Mouse (Mus musculus): Measurements from ENCODE around the gene Fktn.
"Not testable (repeated sequence)": the region's sequence is repeated elsewhere in the genome, so short reads cannot be mapped to it uniquely, and the experiment has no call there.

Fktn gene

GRCm38 (mm10) chr4:53713704-53714050 lies at the start of gene Fktn:
TSS of gene Fktn (plus strand) at chr4:53713998.
- DNase-seq (ENCODE audit: low read depth), result no peak

- DNase-seq (ENCODE audit: low read depth), result no peak
Observed at GRCm38 (mm10) chr4:53682092-53682491, 31.7 kb upstream of the Fktn start.

- DNase-seq (ENCODE audit: low read depth), result no peak
Observed at GRCm38 (mm10) chr4:53688965-53689364, 24.8 kb upstream of the Fktn start.

- DNase-seq (ENCODE audit: low read depth), result no peak
Observed at GRCm38 (mm10) chr4:53691418-53691817, 22.4 kb upstream of the Fktn start.

GRCm38 (mm10) chr4:53709166-53709565 lies 4.6 kb upstream of the Fktn start:
- not testable (repeated sequence) for DNase-seq (ENCODE audit: low read depth)

- DNase-seq (ENCODE audit: low read depth), result no peak
Observed at GRCm38 (mm10) chr4:53710021-53710420, 3.8 kb upstream of the Fktn start.

GRCm38 (mm10) chr4:53710555-53711328 lies 3.1 kb upstream of the Fktn start:
- no peak for DNase-seq (ENCODE audit: low read depth)

- DNase-seq (ENCODE audit: low read depth), result peak; percentile 90
Observed at GRCm38 (mm10) chr4:53714051-53714814, 435 bp downstream of the Fktn start.

GRCm38 (mm10) chr4:53715977-53716376 lies 2.2 kb downstream of the Fktn start:
- no peak for DNase-seq (ENCODE audit: low read depth)

GRCm38 (mm10) chr4:53717546-53717945 lies 3.7 kb downstream of the Fktn start:
- no peak for DNase-seq (ENCODE audit: low read depth)

GRCm38 (mm10) chr4:53718261-53718660 lies 4.5 kb downstream of the Fktn start:
- DNase-seq (ENCODE audit: low read depth), result no peak

GRCm38 (mm10) chr4:53722506-53722905 lies 8.7 kb downstream of the Fktn start:
- DNase-seq (ENCODE audit: low read depth), result no peak

- DNase-seq (ENCODE audit: low read depth), result not testable (repeated sequence)
Observed at GRCm38 (mm10) chr4:53726100-53726499, 12.3 kb downstream of the Fktn start.

GRCm38 (mm10) chr4:53728121-53728520 lies 14.3 kb downstream of the Fktn start:
- no peak for DNase-seq (ENCODE audit: low read depth)

GRCm38 (mm10) chr4:53738956-53739616 lies 25.3 kb downstream of the Fktn start:
- peak; percentile 64 for DNase-seq (ENCODE audit: low read depth)

GRCm38 (mm10) chr4:53749831-53750230 lies 36.0 kb downstream of the Fktn start:
- no peak for DNase-seq (ENCODE audit: low read depth)

- no peak for DNase-seq (ENCODE audit: low read depth)
Observed at GRCm38 (mm10) chr4:53750391-53751120, 36.8 kb downstream of the Fktn start.

- no peak for DNase-seq (ENCODE audit: low read depth)
Observed at GRCm38 (mm10) chr4:53757030-53757429, 43.2 kb downstream of the Fktn start.

GRCm38 (mm10) chr4:53758764-53759163 lies 45.0 kb downstream of the Fktn start:
- no peak for DNase-seq (ENCODE audit: low read depth)

GRCm38 (mm10) chr4:53759678-53760077 lies 45.9 kb downstream of the Fktn start:
- DNase-seq (ENCODE audit: low read depth), result no peak

- DNase-seq (ENCODE audit: low read depth), result no peak
Observed at GRCm38 (mm10) chr4:53762501-53762900, 48.7 kb downstream of the Fktn start.

Measured in c-Kit-positive CD71-negative TER-119-negative erythroid progenitor cells, embryonic 14.5 days (primary cell).